Mouse (Mus musculus): ENCODE results near the gene Rbfox3. TPM values are rescaled to one million over a fixed set of nuclear protein-coding genes. Genes with fewer than 3 reads are reported as not detected.

The Rbfox3 gene
- polyA plus RNA-seq, 1 experiment from 2014 or later, result 1.5 TPM

GRCm38 (mm10) chr11:118878605-118879245, 32.7 kb downstream of the Rbfox3 start:
- H3K27me3 ChIP-seq, result peaks cover 5% of the 10 kb centered on the region
- H3K4me3 ChIP-seq, result no peak overlapping the region
- H3K4me2 ChIP-seq, result no peak overlapping the region
- no peaks in the 10 kb centered on the region for H3K9me3 ChIP-seq
- peaks cover 16% of the 10 kb centered on the region for H3K4me1 ChIP-seq
- H3K27ac ChIP-seq, result no peak overlapping the region
- WGBS, result 93% methylated on average over 13 of the region's 13 CpGs
- no peak for ATAC-seq (ENCODE audit: insufficient number of reproducible peaks, insufficient read depth, low FRiP score, low TSS enrichment, low read depth)
- no peak overlapping the region for H3K9ac ChIP-seq
- no peaks in the 10 kb centered on the region for H3K36me3 ChIP-seq

- Histone ChIP-seq H3K4me3 (no peak overlapping the region), H3K9ac (no peak overlapping the region)
Observed at GRCm38 (mm10) chr11:118875243-118875897, 36.0 kb downstream of the Rbfox3 start.

GRCm38 (mm10) chr11:118874487-118875095, 36.8 kb downstream of the Rbfox3 start:
- Histone ChIP-seq H3K27me3 (no peaks in the 10 kb centered on the region), H3K9me3 (no peaks in the 10 kb centered on the region), H3K9ac (no peak overlapping the region), H3K4me1 (peaks cover 16% of the 10 kb centered on the region), H3K27ac (no peak overlapping the region), H3K4me2 (no peak overlapping the region), H3K36me3 (no peaks in the 10 kb centered on the region), H3K4me3 (no peak overlapping the region)
- WGBS, result 26% methylated on average over 7 of the region's 7 CpGs
- no peak for ATAC-seq (ENCODE audit: insufficient number of reproducible peaks, insufficient read depth, low FRiP score, low TSS enrichment, low read depth)

More at GRCm38 (mm10) chr11:118875243-118875897, 36.0 kb downstream of the Rbfox3 start:
- no peaks in the 10 kb centered on the region for H3K36me3 ChIP-seq
- H3K9me3 ChIP-seq, result no peaks in the 10 kb centered on the region
- H3K4me2 ChIP-seq, result no peak overlapping the region
- no peak overlapping the region for H3K27ac ChIP-seq
- no peak for ATAC-seq (ENCODE audit: insufficient number of reproducible peaks, insufficient read depth, low FRiP score, low TSS enrichment, low read depth)
- H3K27me3 ChIP-seq, result no peaks in the 10 kb centered on the region
- H3K4me1 ChIP-seq, result peaks cover 16% of the 10 kb centered on the region
- WGBS, result 39% methylated on average over 5 of the region's 5 CpGs

- no peaks in the 10 kb centered on the region for H3K27me3 ChIP-seq
- peaks cover 16% of the 10 kb centered on the region for H3K4me1 ChIP-seq
- no peak overlapping the region for H3K27ac ChIP-seq
- WGBS, result 64% methylated on average over 11 of the region's 11 CpGs
- no peak for ATAC-seq (ENCODE audit: insufficient number of reproducible peaks, insufficient read depth, low FRiP score, low TSS enrichment, low read depth)
- no peaks in the 10 kb centered on the region for H3K9me3 ChIP-seq
- H3K4me3 ChIP-seq, result no peak overlapping the region
- no peaks in the 10 kb centered on the region for H3K36me3 ChIP-seq
- no peak overlapping the region for H3K9ac ChIP-seq
- H3K4me2 ChIP-seq, result no peak overlapping the region
Observed at GRCm38 (mm10) chr11:118874022-118874421, 37.4 kb downstream of the Rbfox3 start.

- H3K4me2 ChIP-seq, result no peak overlapping the region
- peaks cover 16% of the 10 kb centered on the region for H3K4me1 ChIP-seq
- H3K27ac ChIP-seq, result no peak overlapping the region
- H3K9me3 ChIP-seq, result no peaks in the 10 kb centered on the region
- no peaks in the 10 kb centered on the region for H3K36me3 ChIP-seq
- no peak for ATAC-seq (ENCODE audit: insufficient number of reproducible peaks, insufficient read depth, low FRiP score, low TSS enrichment, low read depth)
- H3K4me3 ChIP-seq, result no peak overlapping the region
- H3K9ac ChIP-seq, result no peak overlapping the region
- no peaks in the 10 kb centered on the region for H3K27me3 ChIP-seq
- 76% methylated on average over 10 of the region's 10 CpGs for WGBS
Observed at GRCm38 (mm10) chr11:118871527-118871926, 39.9 kb downstream of the Rbfox3 start.

GRCm38 (mm10) chr11:118863360-118863759, 48.0 kb downstream of the Rbfox3 start:
- no peak overlapping the region for H3K9ac ChIP-seq
- no peak for ATAC-seq (ENCODE audit: insufficient number of reproducible peaks, insufficient read depth, low FRiP score, low TSS enrichment, low read depth)
- H3K9me3 ChIP-seq, result no peaks in the 10 kb centered on the region
- H3K36me3 ChIP-seq, result no peaks in the 10 kb centered on the region
- 0 out of 2 replicates have a peak, but pooled peaks cover 5% of the 10 kb centered on the region for H3K4me1 ChIP-seq
- H3K27ac ChIP-seq, result no peak overlapping the region
- H3K4me2 ChIP-seq, result no peak overlapping the region
- H3K4me3 ChIP-seq, result no peak overlapping the region
- H3K27me3 ChIP-seq, result no peaks in the 10 kb centered on the region
- WGBS, result 89% methylated on average over 3 of the region's 3 CpGs

- H3K9me3 ChIP-seq, result no peaks in the 10 kb centered on the region
- H3K4me2 ChIP-seq, result no peak overlapping the region
- H3K27ac ChIP-seq, result no peak overlapping the region
- H3K36me3 ChIP-seq, result no peaks in the 10 kb centered on the region
- H3K4me3 ChIP-seq, result no peak overlapping the region
- 91% methylated on average over 15 of the region's 15 CpGs for WGBS
- ATAC-seq (ENCODE audit: insufficient number of reproducible peaks, insufficient read depth, low FRiP score, low TSS enrichment, low read depth), result no peak
- H3K9ac ChIP-seq, result no peak overlapping the region
- H3K4me1 ChIP-seq, result 0 out of 2 replicates have a peak, but pooled peaks cover 5% of the 10 kb centered on the region
- H3K27me3 ChIP-seq, result no peaks in the 10 kb centered on the region
Observed at GRCm38 (mm10) chr11:118861801-118862431, 49.5 kb downstream of the Rbfox3 start.

- Histone ChIP-seq H3K4me3 (no peak overlapping the region), H3K4me1 (0 out of 2 replicates have a peak, but pooled peaks cover 5% of the 10 kb centered on the region), H3K4me2 (no peak overlapping the region), H3K36me3 (no peaks in the 10 kb centered on the region), H3K9ac (no peak overlapping the region), H3K9me3 (no peaks in the 10 kb centered on the region), H3K27ac (no peak overlapping the region), H3K27me3 (no peaks in the 10 kb centered on the region)
- 91% methylated on average over 6 of the region's 6 CpGs for WGBS
- no peak for ATAC-seq (ENCODE audit: insufficient number of reproducible peaks, insufficient read depth, low FRiP score, low TSS enrichment, low read depth)
Observed at GRCm38 (mm10) chr11:118861246-118861645, 50.2 kb downstream of the Rbfox3 start.

GRCm38 (mm10) chr11:118860812-118861211, 50.6 kb downstream of the Rbfox3 start:
- no peak overlapping the region for H3K9ac ChIP-seq
- no peak for ATAC-seq (ENCODE audit: insufficient number of reproducible peaks, insufficient read depth, low FRiP score, low TSS enrichment, low read depth)

GRCm38 (mm10) chr11:118859839-118860238, 51.6 kb downstream of the Rbfox3 start:
- Histone ChIP-seq H3K4me3 (no peak overlapping the region), H3K27me3 (no peaks in the 10 kb centered on the region), H3K9ac (no peak overlapping the region), H3K27ac (no peak overlapping the region), H3K4me2 (no peak overlapping the region), H3K4me1 (no peaks in the 10 kb centered on the region), H3K9me3 (no peaks in the 10 kb centered on the region), H3K36me3 (no peaks in the 10 kb centered on the region)
- WGBS, result 70% methylated on average over 5 of the region's 5 CpGs
- no peak for ATAC-seq (ENCODE audit: insufficient number of reproducible peaks, insufficient read depth, low FRiP score, low TSS enrichment, low read depth)

More at GRCm38 (mm10) chr11:118860812-118861211, 50.6 kb downstream of the Rbfox3 start:
- no peak overlapping the region for H3K27ac ChIP-seq
- WGBS, result 84% methylated on average over 8 of the region's 8 CpGs
- H3K9me3 ChIP-seq, result no peaks in the 10 kb centered on the region
- 0 out of 2 replicates have a peak, but pooled peaks cover 5% of the 10 kb centered on the region for H3K4me1 ChIP-seq
- H3K27me3 ChIP-seq, result no peaks in the 10 kb centered on the region
- no peaks in the 10 kb centered on the region for H3K36me3 ChIP-seq
- no peak overlapping the region for H3K4me2 ChIP-seq
- no peak overlapping the region for H3K4me3 ChIP-seq

- Histone ChIP-seq H3K27ac (no peak overlapping the region), H3K4me3 (no peak overlapping the region), H3K9ac (no peak overlapping the region), H3K36me3 (no peaks in the 10 kb centered on the region), H3K9me3 (no peaks in the 10 kb centered on the region), H3K4me2 (no peak overlapping the region), H3K4me1 (no peaks in the 10 kb centered on the region), H3K27me3 (no peaks in the 10 kb centered on the region)
- ATAC-seq (ENCODE audit: insufficient number of reproducible peaks, insufficient read depth, low FRiP score, low TSS enrichment, low read depth), result no peak
- 72% methylated on average over 11 of the region's 11 CpGs for WGBS
Observed at GRCm38 (mm10) chr11:118858305-118858704, 53.1 kb downstream of the Rbfox3 start.
